Mouse (Mus musculus) naive thymus-derived CD4-positive, alpha-beta T cell, adult 2 months (primary cell): ENCODE results near the gene Clec4b1.
"Not testable (repeated sequence)": the region's sequence is repeated elsewhere in the genome, so short reads cannot be mapped to it uniquely, and the experiment has no call there.

Experiments used
- DNase-seq: peaks from one replicate; pipeline ENCODE4 v3.0.0-alpha.2; 2011; ENCODE audit warnings: low read depth

Gene Clec4b1

GRCm38 (mm10) chr6:123049742-123050372, at the start of gene Clec4b1:
Gene Clec4b1 (plus strand): TSS chr6:123049962.
- DNase-seq: no peak

GRCm38 (mm10) chr6:123004696-123005095, 45.1 kb upstream of the Clec4b1 start:
- not testable (repeated sequence) for DNase-seq

- no peak for DNase-seq
Measured at GRCm38 (mm10) chr6:123005591-123005990, 44.2 kb upstream of the Clec4b1 start.

- no peak for DNase-seq
Measured at GRCm38 (mm10) chr6:123095125-123095843, 45.5 kb downstream of the Clec4b1 start.

- not testable (repeated sequence) for DNase-seq
Measured at GRCm38 (mm10) chr6:123106128-123106527, 56.4 kb downstream of the Clec4b1 start, which contains the start of gene Clec4a2. Gene Clec4a2 (plus strand): TSS chr6:123106428.
